Mouse (Mus musculus) liver, adult (tissue): ENCODE results near the gene Ccl25.

ENCODE experiments used
- GATA4 ChIP-seq: IDR thresholded peaks from 2 replicates; pipeline ENCODE4 v1.6.1; 2014; ENCODE audit warnings: mild to moderate bottlenecking, low read length; ENCODE audit not compliant: insufficient replicate concordance

The Ccl25 gene

DNA sequence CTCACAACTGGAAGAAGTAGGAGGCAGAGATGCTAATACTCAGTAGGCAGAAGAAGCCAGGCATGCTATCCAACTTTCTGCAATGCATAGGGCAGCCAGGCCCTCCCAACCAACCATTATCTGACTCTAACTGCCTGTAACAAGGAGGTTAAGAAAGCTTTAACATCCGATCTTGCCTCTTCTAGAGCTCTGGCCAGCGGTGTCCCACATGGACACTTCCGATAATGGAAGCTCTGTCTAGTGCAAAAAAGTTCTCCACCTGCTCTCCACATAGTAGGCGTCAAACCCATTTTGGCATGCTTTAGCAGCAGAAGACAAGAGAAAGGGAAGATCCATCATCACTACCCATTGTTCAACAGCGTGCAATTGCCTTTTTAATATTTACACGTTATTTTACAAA, 1.1 kb upstream of the Ccl25 start:
- no peak for TF ChIP-seq GATA4

DNA sequence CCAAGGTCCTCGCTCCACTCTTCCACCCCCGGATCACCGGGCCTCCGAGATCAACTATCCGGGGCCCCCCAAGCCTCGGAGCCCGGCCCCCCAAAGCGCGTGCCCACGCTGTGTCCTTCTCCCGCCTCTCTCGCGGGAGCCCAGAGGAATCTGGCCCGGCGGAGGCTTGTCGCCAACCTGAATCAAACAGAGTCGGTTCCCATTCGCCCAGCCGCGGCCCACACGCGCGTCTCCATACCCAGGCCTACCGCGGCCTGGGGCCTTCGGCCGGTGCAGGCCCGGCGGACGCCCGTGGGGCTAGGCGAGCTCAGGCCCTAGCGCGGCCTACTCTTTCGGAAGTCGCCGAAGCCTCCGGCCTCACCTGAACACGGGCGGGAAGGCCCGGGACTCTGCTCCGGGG, 485 bp upstream of the Ccl25 start:
- TF ChIP-seq GATA4, result no peak

DNA sequence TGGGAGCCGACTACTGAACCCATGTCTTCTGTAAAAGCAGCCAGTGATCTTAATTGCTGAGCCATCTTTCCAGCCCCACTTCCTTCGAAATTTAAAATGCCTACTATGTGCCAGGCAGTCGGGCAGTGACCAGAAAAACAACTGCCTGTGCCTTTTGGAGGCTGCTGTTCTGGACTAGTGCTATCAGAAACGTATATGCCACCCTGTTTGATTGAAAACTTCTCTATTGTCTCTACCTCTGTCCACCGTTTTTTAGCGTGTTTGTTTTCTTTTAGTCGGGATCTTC, 684 bp downstream of the Ccl25 start:
- no peak for TF ChIP-seq GATA4

DNA sequence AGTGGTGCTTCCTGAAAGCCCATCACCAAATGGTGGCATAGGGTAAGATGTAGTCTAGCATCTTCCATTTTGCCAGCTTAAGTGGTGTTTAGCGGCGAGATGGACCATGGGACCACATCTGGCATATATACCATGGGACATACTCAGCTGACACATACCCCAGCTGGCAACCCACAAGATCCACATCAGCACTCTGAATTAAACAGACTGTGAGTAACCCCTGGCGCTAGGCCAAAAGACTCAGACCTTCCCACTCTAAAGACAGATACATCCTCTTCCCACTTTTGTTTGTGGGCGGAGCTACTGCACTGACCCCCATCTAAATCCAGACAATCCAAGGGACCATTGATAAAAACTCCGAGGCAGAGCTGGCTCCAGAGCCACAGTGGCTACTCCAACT, 4.0 kb downstream of the Ccl25 start:
- no peak for TF ChIP-seq GATA4

DNA sequence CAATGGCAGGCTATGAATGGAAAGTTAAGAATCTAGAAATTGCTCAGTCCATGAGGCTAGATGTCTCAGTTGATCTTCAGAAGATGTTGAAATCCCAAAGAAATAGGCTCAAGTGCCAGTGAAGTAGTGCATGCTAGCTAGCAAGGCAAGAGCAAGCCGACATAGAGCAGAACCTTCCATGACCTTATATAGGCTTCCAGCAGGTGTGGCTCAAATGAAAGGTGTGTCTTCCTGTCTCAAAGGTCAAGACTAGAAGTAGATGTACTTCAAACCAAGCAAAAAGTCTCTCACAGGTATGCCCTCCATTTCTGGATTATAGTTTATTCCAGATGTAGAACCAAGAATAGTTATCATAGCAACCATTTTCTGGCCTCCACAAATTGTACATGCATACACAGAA, 9.0 kb downstream of the Ccl25 start:
- no peak for TF ChIP-seq GATA4

DNA sequence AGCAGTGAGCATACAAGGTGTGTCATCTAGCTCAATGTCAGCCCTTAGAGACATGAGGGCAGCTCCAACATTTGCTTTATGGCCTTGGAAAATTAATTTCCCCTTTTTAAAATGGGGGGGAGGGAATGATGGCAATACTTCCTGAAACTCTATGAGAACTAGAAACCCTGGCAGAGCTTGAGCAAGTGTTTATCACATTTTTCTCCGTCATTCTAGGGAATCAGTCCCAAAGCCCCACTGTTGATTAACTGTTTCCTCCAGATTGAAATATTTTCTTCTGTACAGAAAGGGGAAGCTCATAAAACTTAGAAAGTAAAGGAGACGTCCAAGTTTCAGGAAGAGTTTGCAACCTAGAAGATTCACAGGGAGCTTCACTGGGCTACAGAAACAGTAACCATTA, 10.7 kb downstream of the Ccl25 start:
- no peak for TF ChIP-seq GATA4

DNA sequence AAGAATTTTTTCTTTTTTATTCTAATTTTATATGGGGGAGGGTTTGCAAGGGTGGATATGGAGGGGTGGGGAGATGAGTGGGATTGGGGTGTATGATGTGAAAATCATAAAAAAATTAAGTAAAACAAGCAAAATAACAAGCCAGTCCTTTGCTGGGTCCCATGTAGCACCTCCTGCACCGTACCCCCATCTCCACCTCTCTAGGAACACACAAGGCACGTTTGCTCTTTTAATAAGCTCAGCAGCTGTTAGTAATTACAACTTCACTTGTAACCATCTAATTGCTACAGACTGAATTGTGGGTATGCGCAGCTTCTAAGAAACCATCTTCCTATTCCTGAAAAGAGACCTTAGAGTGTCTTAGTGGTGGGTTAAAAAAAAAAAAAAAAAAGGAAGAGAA, 15.2 kb downstream of the Ccl25 start:
- TF ChIP-seq GATA4, result no peak

DNA sequence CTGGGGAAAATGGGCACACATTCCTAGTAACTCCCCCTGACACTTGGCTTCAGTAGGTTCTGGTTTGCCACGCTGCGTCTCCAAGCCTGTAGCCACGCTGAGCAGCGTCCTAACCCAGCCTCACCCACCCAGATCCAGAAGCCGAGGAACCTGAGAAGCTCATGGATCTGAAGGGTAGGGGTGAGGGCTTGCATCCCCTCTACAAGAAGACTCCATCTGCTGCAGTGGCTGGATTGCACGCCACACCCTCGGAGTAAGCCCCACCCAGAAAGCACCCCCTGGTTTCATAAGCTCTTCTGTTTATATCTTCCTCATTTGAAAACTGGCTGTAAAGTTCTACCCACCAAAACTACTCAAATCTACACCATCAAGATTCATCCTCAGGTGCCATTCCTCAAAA, 22.7 kb downstream of the Ccl25 start:
- TF ChIP-seq GATA4, result no peak

DNA sequence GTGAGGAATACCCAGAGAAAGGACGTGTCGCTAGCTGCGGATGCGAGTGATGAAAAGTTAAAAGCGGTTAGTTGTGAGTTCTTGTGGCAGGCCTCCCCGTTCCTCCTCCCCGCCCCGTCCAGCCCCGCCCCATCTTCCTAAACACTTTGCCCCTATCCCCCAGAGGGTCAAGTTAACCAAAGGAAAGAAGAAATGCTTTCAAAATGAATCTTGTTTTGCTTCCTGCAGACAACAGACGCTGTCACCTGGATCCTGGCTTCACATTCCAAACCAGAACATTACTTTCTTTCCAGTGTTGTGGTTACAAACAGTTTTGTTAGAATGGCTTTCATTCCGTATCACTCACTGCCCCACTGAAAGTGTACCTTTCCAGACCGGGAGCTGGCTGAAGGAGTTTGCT, 23.3 kb downstream of the Ccl25 start:
- TF ChIP-seq GATA4, result no peak

DNA sequence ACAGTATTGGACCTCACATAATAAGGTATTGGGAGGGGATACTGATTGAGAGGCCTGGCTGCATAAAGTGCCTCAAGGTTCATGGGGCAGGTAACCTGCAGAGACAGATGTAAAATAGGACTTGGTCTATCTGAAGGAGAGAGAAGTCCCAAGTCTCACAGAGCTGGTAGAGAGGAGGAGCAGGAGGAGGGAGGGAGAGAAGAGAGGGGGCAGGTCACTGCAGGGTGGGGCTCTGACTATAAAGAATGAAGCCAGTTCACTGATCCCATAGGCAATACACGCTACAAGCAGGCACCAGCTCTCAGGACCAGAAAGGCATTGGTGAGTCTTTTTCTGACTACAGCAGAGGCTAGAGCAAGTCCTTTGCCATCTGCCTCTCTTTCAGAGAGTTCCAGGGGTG, 24.3 kb downstream of the Ccl25 start:
- no peak for TF ChIP-seq GATA4

DNA sequence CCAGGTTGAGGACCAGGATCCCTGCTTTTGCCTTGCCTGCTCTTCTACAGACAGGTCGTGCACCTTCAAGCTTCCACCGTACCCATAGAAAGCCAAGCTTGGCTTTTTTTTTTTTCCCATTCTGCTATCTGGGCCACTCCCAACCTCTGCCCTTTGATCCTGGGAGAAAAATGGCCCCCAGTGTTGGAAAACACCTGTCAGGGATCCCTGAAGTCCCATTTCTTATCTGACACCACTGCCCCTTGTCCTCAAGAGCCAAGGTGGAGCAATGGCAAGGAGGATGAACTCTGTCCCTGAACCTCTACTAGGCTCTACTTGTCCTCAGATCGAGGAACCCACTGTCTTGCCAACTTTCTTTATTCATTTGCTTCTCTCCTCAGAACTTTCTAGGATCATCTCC, 25.6 kb downstream of the Ccl25 start:
- no peak for TF ChIP-seq GATA4

DNA sequence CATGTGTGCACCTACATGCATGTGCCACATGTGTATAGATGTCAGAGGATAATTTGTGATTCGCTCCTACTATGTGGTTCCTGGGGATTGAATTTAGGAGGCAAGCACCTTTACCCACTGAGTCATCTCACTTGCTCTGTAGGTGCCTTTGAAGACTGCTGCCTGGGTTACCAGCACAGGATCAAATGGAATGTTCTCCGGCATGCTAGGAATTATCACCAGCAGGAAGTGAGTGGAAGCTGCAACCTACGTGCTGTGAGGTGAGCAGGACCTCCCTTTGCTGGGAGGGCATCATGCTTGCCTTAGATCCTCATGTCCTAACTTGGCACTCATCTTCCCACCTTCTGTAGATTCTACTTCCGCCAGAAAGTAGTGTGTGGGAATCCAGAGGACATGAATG, 28.7 kb downstream of the Ccl25 start:
- TF ChIP-seq GATA4, result no peak

DNA sequence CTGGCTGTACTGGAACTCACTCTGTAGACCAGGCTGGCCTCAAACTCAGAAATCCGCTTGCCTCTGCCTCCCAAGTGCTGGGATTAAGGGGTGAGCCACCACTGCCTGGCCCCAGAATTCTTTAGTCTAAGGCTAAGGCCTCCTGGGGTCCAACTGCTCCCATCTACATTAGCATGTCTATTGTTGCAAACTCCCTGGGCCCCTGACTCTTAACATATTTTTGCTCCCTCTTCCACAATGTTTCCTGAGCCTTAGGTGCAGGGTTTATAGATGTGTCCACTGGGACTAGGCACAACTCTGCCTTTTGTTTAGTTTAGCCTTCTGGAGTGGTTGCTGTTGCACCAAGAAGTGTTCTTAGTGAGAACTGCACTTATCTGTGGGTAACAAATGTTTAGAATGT, 29.5 kb downstream of the Ccl25 start:
- TF ChIP-seq GATA4, result no peak

DNA sequence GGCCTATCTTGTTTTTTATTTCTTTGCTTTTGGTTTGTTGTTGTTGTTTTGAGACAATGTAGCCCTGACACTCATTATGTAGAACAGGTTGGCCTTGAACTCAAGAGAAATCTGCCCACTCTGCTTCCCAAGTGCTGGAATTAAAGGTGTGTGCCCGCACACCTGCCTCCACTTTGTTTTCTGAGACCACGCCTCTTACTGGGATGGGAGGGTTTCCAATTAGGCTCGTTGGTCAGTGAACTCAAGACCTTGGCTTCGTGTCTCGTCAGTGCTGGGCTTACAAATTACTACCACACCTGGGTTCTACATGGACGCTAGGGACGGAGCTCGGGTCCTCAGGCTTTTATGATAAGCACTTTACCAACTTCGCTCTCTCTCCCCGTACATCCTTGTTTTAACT, 30.4 kb downstream of the Ccl25 start:
- TF ChIP-seq GATA4, result no peak

DNA sequence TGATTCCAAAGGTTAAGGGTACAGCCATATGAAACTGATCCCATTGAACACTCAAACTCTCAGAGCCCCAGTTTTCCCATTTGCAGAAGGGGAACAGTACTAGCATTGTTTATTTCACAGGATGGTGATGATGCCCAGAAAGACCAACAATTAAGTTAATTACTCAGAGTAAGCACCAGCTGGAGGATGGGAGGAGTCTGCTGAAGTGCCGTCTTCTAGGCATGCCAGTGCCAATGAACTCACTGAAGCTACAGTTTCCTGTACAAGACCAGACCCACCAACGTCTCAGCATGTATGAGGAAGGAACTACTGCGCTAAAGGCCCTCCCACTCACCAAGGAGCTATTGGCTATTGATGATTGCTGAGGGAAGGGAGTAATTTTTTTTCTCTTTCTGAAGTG, 34.4 kb downstream of the Ccl25 start:
- no peak for TF ChIP-seq GATA4

DNA sequence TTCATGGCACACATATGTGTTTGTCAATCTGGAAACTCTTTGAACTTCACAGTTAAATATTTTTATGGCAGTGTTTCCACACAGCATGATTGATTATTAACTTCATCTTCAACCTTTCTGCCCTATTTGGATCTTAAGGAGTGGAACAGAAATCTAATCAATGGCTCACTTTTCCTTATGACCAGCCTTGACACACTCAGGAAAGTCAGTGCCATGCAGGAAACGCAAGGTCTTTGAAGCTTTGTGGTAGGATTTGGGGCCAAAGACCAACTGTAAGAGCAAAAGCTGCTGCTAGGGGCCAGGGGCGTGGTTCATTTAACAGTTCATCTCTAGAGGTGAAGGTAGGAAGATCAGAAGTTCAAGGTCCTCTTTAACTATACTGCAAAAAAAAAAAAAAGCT, 35.9 kb downstream of the Ccl25 start:
- TF ChIP-seq GATA4, result no peak

DNA sequence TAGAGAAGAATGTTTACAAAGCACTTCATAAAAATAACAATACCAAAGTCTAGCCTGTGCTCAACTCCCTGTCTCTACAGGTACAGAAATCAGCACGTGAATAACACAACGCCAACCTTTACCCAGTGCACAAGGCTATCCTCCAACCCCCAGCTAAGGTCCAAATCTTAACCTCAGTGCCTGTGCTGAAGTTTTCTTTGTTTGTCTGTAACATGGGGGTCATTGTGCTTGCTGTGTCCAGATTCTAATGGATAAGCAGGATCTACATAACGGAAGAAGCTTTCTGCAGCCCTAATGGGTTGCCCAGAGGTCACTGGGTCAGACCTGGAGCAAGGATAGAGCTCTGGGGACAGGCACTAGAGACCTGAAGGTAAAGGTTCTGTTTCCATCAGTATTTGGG, 41.2 kb downstream of the Ccl25 start:
- TF ChIP-seq GATA4, result no peak

DNA sequence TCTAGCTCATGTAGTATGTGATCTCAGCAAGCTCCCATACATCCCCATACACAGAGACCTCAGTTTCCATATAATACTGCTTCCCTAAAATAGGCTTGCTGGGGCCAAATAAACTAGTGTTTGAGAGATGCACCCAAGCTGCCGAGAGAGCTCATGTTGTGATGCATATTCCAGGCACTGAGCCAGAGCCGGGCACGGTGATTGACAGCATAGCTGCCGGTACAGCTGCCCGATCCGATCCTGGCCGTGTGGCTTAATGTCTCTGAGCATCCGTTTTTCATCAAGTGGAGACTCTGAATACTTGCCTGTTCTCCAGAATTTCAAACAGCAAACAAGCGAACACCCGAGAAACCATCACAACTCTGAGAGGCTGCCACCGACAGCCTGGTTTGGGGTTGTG, 42.8 kb downstream of the Ccl25 start:
- no peak for TF ChIP-seq GATA4
